Mouse (Mus musculus) lung, postnatal 0 days (tissue): ENCODE results near the gene Rmnd5b.

Experiments
- CTCF ChIP-seq: IDR thresholded peaks from 2 replicates; pipeline ENCODE4 v1.5.1; 2016; ENCODE audit warnings: antibody characterized with exemption, mild to moderate bottlenecking
- EP300 ChIP-seq: IDR thresholded peaks from 2 replicates; pipeline ENCODE4 v1.6.1; 2016; ENCODE audit warnings: antibody characterized with exemption, mild to moderate bottlenecking, control low read depth

GRCm38 (mm10) chr11:51632130-51632753 is 3.5 kb downstream of the Rmnd5b start:
- TF ChIP-seq CTCF (no peak), EP300 (no peak)
